Mouse (Mus musculus) gastrocnemius, postnatal 25 days (tissue): ENCODE data around the gene Ceacam13. TPM values are rescaled to one million over a fixed set of nuclear protein-coding genes. Genes with fewer than 3 reads are reported as not detected.
"Not testable (repeated sequence)": the region's sequence is repeated elsewhere in the genome, so short reads cannot be mapped to it uniquely, and the experiment has no call there.

Experiments used
- DNase-seq: peaks from one replicate; pipeline ENCODE4 v3.0.0; 2022
- long read RNA-seq, 2 experiments: library from polyadenylated mRNA; stranded (forward); transcript quantifications; one replicate each; pipeline ENCODE4 v2.0.0; 2021
- microRNA-seq, 2 experiments: library from miRNA; unstranded; fragments of <30 nt; microRNA quantifications; one replicate each; pipeline ENCODE4 v1.2.0; 2021; ENCODE audit warnings: borderline replicate concordance in 2 of 2
- total RNA-seq, 2 experiments: library from RNA; stranded (reverse); gene quantifications; 1 replicate in 1 of 2; 2 replicates in 1 of 2; pipeline ENCODE4 v1.2.3; 2021

The Ceacam13 gene
- total RNA-seq, result not detected
- long read RNA-seq, experiment 1, result 0 reads
- long read RNA-seq, experiment 2, result 0 reads

DNA sequence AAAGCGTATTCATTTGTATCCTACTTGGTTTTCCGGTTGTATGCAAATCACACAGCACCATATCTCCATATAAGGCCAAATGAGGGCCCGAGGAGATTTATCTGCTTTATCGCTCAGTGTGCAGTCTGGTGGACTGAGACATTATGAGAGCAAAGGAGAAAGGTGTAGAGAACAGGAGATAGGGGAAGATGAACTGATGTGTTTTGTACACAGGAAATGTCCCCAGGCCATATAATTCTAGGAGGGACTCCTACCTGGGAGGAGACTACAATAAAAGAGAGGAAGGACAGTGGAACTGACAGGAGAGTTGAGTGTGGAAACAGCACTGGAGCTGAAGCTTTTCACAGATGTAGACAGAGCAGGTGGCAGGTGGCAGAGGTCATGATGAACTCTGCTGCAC lies at the start of gene Ceacam13:
Gene Ceacam13 (plus strand): TSS at position 301 of the 400 bp plus-strand sequence.
- no peak for DNase-seq

DNA sequence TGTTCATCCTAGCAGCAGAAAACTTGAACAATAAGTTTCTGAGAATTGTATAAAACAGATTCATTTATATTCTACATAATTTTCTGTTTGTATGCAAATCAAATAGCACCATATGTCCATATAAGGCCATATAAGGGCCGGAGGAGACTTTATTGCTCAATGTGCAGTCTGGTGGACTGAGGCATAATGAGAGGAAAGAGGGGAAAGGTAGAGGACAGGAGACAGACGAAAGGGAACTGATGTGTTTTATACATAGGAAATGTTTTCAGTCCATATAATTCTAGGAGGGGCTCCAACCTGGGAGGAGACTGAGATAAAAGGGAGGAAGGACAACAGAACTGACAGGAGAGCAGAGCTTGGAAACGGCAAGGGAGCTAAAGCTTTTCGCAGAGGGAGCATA lies 37.9 kb upstream of the Ceacam13 start, which contains the start of gene Ceacam11:
Gene Ceacam11 (plus strand): TSS at position 301 of the 400 bp plus-strand sequence.
- DNase-seq, result no peak

DNA sequence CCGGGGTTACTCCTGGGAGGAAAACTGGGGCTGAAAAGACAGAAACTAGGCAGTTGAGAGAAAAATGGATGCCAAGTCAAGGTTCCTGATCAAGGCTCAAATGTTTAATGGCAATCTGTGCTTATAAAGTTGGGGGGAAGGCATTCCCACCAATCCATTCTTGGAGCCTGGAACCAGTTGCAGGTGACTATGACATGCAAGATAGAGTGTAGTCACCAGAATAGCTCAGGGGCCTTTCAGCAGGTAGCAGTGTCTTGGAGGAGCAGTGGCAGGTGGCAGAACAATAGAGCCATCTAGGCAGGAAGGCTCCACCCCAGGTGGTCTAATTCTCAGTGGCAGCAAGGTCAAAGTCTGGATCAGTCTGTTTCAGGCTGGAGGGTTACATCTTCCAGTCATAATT lies 8.6 kb upstream of the Ceacam13 start:
- DNase-seq, result not testable (repeated sequence)

DNA sequence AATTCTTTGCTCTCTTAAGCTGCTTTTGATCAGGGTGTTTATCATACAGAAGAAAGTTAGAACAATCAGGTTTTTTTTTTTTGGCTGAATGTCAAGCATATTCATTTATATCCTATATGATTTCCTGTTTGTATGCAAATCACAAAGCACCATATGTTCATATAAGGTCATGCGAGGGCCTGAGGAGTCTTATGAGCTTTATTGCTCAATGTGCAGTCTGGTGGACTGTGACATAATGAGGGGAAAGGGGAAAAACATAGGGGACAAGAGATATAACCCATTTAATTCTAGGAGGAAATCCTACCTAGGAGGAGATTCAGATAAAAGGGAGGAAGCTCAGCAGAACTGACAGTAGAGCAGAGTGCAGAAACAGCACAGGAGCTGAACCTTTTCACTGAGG lies 55.9 kb downstream of the Ceacam13 start, which contains the start of gene Ceacam12:
Gene Ceacam12 (plus strand): TSS at position 301 of the 400 bp plus-strand sequence.
- no peak for DNase-seq

Small RNA genes within 50 kb of the gene (microRNA-seq; reads per million reads assigned to microRNA genes)
- gene Gm22414, result 0 reads per million in 2 experiments

Other genes with a start within 250 kb of the Ceacam13 start
- gene Ceacam14, start 197.3 kb upstream of the Ceacam13 start, total RNA-seq, result not detected
- not detected for gene Gm5155, start 138.1 kb upstream of the Ceacam13 start, total RNA-seq
- not detected for gene Ceacam11, start 37.8 kb upstream of the Ceacam13 start, total RNA-seq
- gene Ceacam12, start 56.0 kb downstream of the Ceacam13 start, total RNA-seq, result not detected
- not detected for gene Igfl3, start 166.6 kb downstream of the Ceacam13 start, total RNA-seq
- gene Mill1, start 235.5 kb downstream of the Ceacam13 start, total RNA-seq, result not detected